Comparison of ENCODE assay signal across 12 mouse cellular contexts in genomic region chr6:86420491-86420890, GRCm38 (mm10). TPM values are rescaled to one million over a fixed set of nuclear protein-coding genes. Genes with fewer than 3 reads are reported as not detected.
A peak's percentile ranks its signal among the peaks of the same experiment; 100 is the strongest.
DNase-seq lines count a peak whose midpoint lies in the region; ATAC-seq and TF ChIP-seq lines count a peak whose summit lies in the region.
"Had no signal": no experiment of that assay in that cellular context is flagged by ENCODE, and none has a peak within 500 bp of the region (broad histone marks: within the 10 kb centered on the region; RNA-seq: fewer than 3 reads in every experiment).

No protein-coding gene starts in this region.

- no peak overlapping the region for H3K27ac ChIP-seq in forebrain, postnatal 0 days (ENCODE audit: low read depth, low read length)
- H3K27ac ChIP-seq in forebrain, embryonic 15.5 days (replicated peaks): no peak overlapping the region
- no peak overlapping the region for H3K27ac ChIP-seq in midbrain, postnatal 0 days (ENCODE audit: low read depth, low read length)
- no peak overlapping the region for H3K27ac ChIP-seq in midbrain, embryonic 15.5 days
- H3K27ac ChIP-seq in forebrain, embryonic 10.5 days: no peak overlapping the region
- H3K27ac ChIP-seq: limb, embryonic 15.5 days had no signal

- DNase-seq in forebrain, postnatal 0 days: peak; percentile 35
- DNase-seq in midbrain, postnatal 0 days (ENCODE audit: low spot score): peak; percentile 53
- peak; percentile 55 for DNase-seq in retina, postnatal 1 day
- DNase-seq in forebrain, embryonic 10.5 days (ENCODE audit: extremely low spot score, low spot score): no peak
- no peak for DNase-seq in ovary, postnatal 14 days (ENCODE audit: low spot score)
- DNase-seq: gastrocnemius, postnatal 14 days; kidney, adult 11 months; thymus, adult 2 months had no signal

- H3K27me3 ChIP-seq in forebrain, postnatal 0 days (ENCODE audit: insufficient read depth, low read length): no peaks in the 10 kb centered on the region
- H3K27me3 ChIP-seq in forebrain, embryonic 15.5 days: no peaks in the 10 kb centered on the region
- no peaks in the 10 kb centered on the region for H3K27me3 ChIP-seq in midbrain, postnatal 0 days (ENCODE audit: insufficient read depth, low read length)
- H3K27me3 ChIP-seq in midbrain, embryonic 15.5 days (replicated peaks): no peaks in the 10 kb centered on the region
- H3K27me3 ChIP-seq in forebrain, embryonic 10.5 days (ENCODE audit: poor library complexity, severe bottlenecking): no peaks in the 10 kb centered on the region
- H3K27me3 ChIP-seq: limb, embryonic 15.5 days had no signal

- ATAC-seq in forebrain, postnatal 0 days: peak; percentile 59
- no peak for ATAC-seq in forebrain, embryonic 15.5 days (replicated peaks)
- no peak for ATAC-seq in midbrain, postnatal 0 days (ENCODE audit: low FRiP score)
- ATAC-seq in midbrain, embryonic 15.5 days (replicated peaks): no peak
- ATAC-seq in common myeloid progenitor, adult 5-6 weeks (replicated peaks; ENCODE audit: low read depth, poor library complexity, severe bottlenecking): peak; percentile 83

- H3K4me2 ChIP-seq in forebrain, postnatal 0 days (ENCODE audit: low read depth): no peak overlapping the region
- H3K4me2 ChIP-seq in forebrain, embryonic 15.5 days (replicated peaks): no peak overlapping the region
- no peak overlapping the region for H3K4me2 ChIP-seq in midbrain, postnatal 0 days (ENCODE audit: low read depth, low read length, poor library complexity, severe bottlenecking)
- no peak overlapping the region for H3K4me2 ChIP-seq in midbrain, embryonic 15.5 days
- H3K4me2 ChIP-seq: limb, embryonic 15.5 days had no signal

- no peaks in the 10 kb centered on the region for H3K9me3 ChIP-seq in forebrain, postnatal 0 days (ENCODE audit: low read length)
- H3K9me3 ChIP-seq in forebrain, embryonic 15.5 days: no peaks in the 10 kb centered on the region
- H3K9me3 ChIP-seq in midbrain, postnatal 0 days (ENCODE audit: low read length): no peaks in the 10 kb centered on the region
- H3K9me3 ChIP-seq in midbrain, embryonic 15.5 days: no peaks in the 10 kb centered on the region
- no peaks in the 10 kb centered on the region for H3K9me3 ChIP-seq in forebrain, embryonic 10.5 days
- H3K9me3 ChIP-seq: limb, embryonic 15.5 days had no signal

- no peak overlapping the region for H3K4me3 ChIP-seq in forebrain, postnatal 0 days (ENCODE audit: low read depth, low read length)
- H3K4me3 ChIP-seq in forebrain, embryonic 15.5 days: no peak overlapping the region
- no peak overlapping the region for H3K4me3 ChIP-seq in midbrain, postnatal 0 days (ENCODE audit: low read depth, low read length)
- H3K4me3 ChIP-seq in midbrain, embryonic 15.5 days: no peak overlapping the region
- no peak overlapping the region for H3K4me3 ChIP-seq in forebrain, embryonic 10.5 days
- H3K4me3 ChIP-seq: limb, embryonic 15.5 days had no signal

- H3K36me3 ChIP-seq in forebrain, postnatal 0 days (ENCODE audit: insufficient read depth): peaks cover 69% of the 10 kb centered on the region
- peaks cover 83% of the 10 kb centered on the region for H3K36me3 ChIP-seq in forebrain, embryonic 15.5 days
- H3K36me3 ChIP-seq in midbrain, postnatal 0 days (ENCODE audit: insufficient read depth, low read length): peaks cover 63% of the 10 kb centered on the region
- peaks cover 76% of the 10 kb centered on the region for H3K36me3 ChIP-seq in midbrain, embryonic 15.5 days (replicated peaks)
- H3K36me3 ChIP-seq in forebrain, embryonic 10.5 days (replicated peaks): peaks cover 98% of the 10 kb centered on the region

- 71% methylated on average over 6 of the region's 6 CpGs for WGBS in forebrain, postnatal 0 days
- WGBS in forebrain, embryonic 15.5 days: 73% methylated on average over 6 of the region's 6 CpGs
- WGBS in midbrain, postnatal 0 days: 77% methylated on average over 6 of the region's 6 CpGs
- 75% methylated on average over 6 of the region's 6 CpGs for WGBS in midbrain, embryonic 15.5 days
- WGBS in forebrain, embryonic 10.5 days: 75% methylated on average over 6 of the region's 6 CpGs

- H3K9ac ChIP-seq in forebrain, postnatal 0 days: no peak overlapping the region
- no peak overlapping the region for H3K9ac ChIP-seq in forebrain, embryonic 15.5 days (replicated peaks)
- no peak overlapping the region for H3K9ac ChIP-seq in midbrain, postnatal 0 days (replicated peaks; ENCODE audit: low read length, poor library complexity, severe bottlenecking)
- H3K9ac ChIP-seq in midbrain, embryonic 15.5 days: no peak overlapping the region
- H3K9ac ChIP-seq: limb, embryonic 15.5 days had no signal

- peak; percentile 65 for TF ChIP-seq CTCF in forebrain, postnatal 0 days (IDR thresholded peaks at IDR 0.05; ENCODE audit: low read depth)
- peak; percentile 61 for TF ChIP-seq CTCF in midbrain, postnatal 0 days (IDR thresholded peaks at IDR 0.05)

- no peaks in the 10 kb centered on the region for H3K4me1 ChIP-seq in forebrain, postnatal 0 days (ENCODE audit: insufficient read depth)
- H3K4me1 ChIP-seq in forebrain, embryonic 15.5 days: no peaks in the 10 kb centered on the region
- H3K4me1 ChIP-seq in midbrain, postnatal 0 days (ENCODE audit: insufficient read depth, low read length): no peaks in the 10 kb centered on the region
- no peaks in the 10 kb centered on the region for H3K4me1 ChIP-seq in midbrain, embryonic 15.5 days
- no peaks in the 10 kb centered on the region for H3K4me1 ChIP-seq in forebrain, embryonic 10.5 days
- H3K4me1 ChIP-seq: limb, embryonic 15.5 days had no signal

RNA-seq across cellular contexts. Expression of gene Gm44790, which starts 6.0 kb away (rescaled TPM):
- not detected in 2 replicates for total RNA-seq in forebrain, postnatal 0 days (2014; rRNA removed)
- polyA plus RNA-seq in forebrain, postnatal 0 days (2015; fragmentation: Nextera tagmentation; extraction: Ambion mirVana): 0.67 and 2.0 TPM in 2 replicates
- polyA plus RNA-seq in forebrain, embryonic 15.5 days (2015; fragmentation: Nextera tagmentation; extraction: Ambion mirVana): not detected in 2 replicates
- 1.4 and 6.0 TPM in 2 replicates for total RNA-seq in midbrain, postnatal 0 days (2014; rRNA removed)
- polyA plus RNA-seq in midbrain, postnatal 0 days (2015; fragmentation: Nextera tagmentation; extraction: Ambion mirVana): 1.4 and 1.8 TPM in 2 replicates
- polyA plus RNA-seq in midbrain, embryonic 15.5 days (2015; fragmentation: Nextera tagmentation; extraction: Ambion mirVana): not detected in 2 replicates
- total RNA-seq in common myeloid progenitor, adult 5-6 weeks (2017): not detected in 2 replicates
- 0.83 TPM in 1 of 2 replicates, not detected in the other for polyA plus RNA-seq in forebrain, embryonic 10.5 days (2016; fragmentation: Nextera tagmentation; extraction: Ambion mirVana)

RNA-seq across cellular contexts. Expression of gene Tia1, which starts 16.5 kb away (rescaled TPM):
- 201 and 252 TPM in 2 replicates for total RNA-seq in forebrain, postnatal 0 days (2014; rRNA removed)
- polyA plus RNA-seq in forebrain, postnatal 0 days (2015; fragmentation: Nextera tagmentation; extraction: Ambion mirVana): 150 and 191 TPM in 2 replicates
- polyA plus RNA-seq in forebrain, embryonic 15.5 days (2015; fragmentation: Nextera tagmentation; extraction: Ambion mirVana): 396 and 401 TPM in 2 replicates
- total RNA-seq in midbrain, postnatal 0 days (2014; rRNA removed): 137 and 210 TPM in 2 replicates
- polyA plus RNA-seq in midbrain, postnatal 0 days (2015; fragmentation: Nextera tagmentation; extraction: Ambion mirVana): 195 and 212 TPM in 2 replicates
- polyA plus RNA-seq in midbrain, embryonic 15.5 days (2015; fragmentation: Nextera tagmentation; extraction: Ambion mirVana): 334 and 360 TPM in 2 replicates
- 110 and 120 TPM in 2 replicates for total RNA-seq in common myeloid progenitor, adult 5-6 weeks (2017)
- 209 and 212 TPM in 2 replicates for polyA plus RNA-seq in forebrain, embryonic 10.5 days (2016; fragmentation: Nextera tagmentation; extraction: Ambion mirVana)

RNA-seq across cellular contexts. Expression of gene C87436, which starts 17.7 kb away (rescaled TPM):
- 20.5 and 24.8 TPM in 2 replicates for total RNA-seq in forebrain, postnatal 0 days (2014; rRNA removed)
- 19.6 and 21.9 TPM in 2 replicates for polyA plus RNA-seq in forebrain, postnatal 0 days (2015; fragmentation: Nextera tagmentation; extraction: Ambion mirVana)
- 33.2 and 35.3 TPM in 2 replicates for polyA plus RNA-seq in forebrain, embryonic 15.5 days (2015; fragmentation: Nextera tagmentation; extraction: Ambion mirVana)
- 13.9 and 20.1 TPM in 2 replicates for total RNA-seq in midbrain, postnatal 0 days (2014; rRNA removed)
- polyA plus RNA-seq in midbrain, postnatal 0 days (2015; fragmentation: Nextera tagmentation; extraction: Ambion mirVana): 16.3 and 19.9 TPM in 2 replicates
- 25.2 and 25.8 TPM in 2 replicates for polyA plus RNA-seq in midbrain, embryonic 15.5 days (2015; fragmentation: Nextera tagmentation; extraction: Ambion mirVana)
- 37.6 and 42.6 TPM in 2 replicates for total RNA-seq in common myeloid progenitor, adult 5-6 weeks (2017)
- 24.4 and 25.5 TPM in 2 replicates for polyA plus RNA-seq in forebrain, embryonic 10.5 days (2016; fragmentation: Nextera tagmentation; extraction: Ambion mirVana)

RNA-seq across cellular contexts. Expression of gene Pcyox1, which starts 23.5 kb away (rescaled TPM):
- total RNA-seq in forebrain, postnatal 0 days (2014; rRNA removed): 105 and 113 TPM in 2 replicates
- 90.1 and 99.2 TPM in 2 replicates for polyA plus RNA-seq in forebrain, postnatal 0 days (2015; fragmentation: Nextera tagmentation; extraction: Ambion mirVana)
- 102 and 110 TPM in 2 replicates for polyA plus RNA-seq in forebrain, embryonic 15.5 days (2015; fragmentation: Nextera tagmentation; extraction: Ambion mirVana)
- 95.4 and 97.8 TPM in 2 replicates for total RNA-seq in midbrain, postnatal 0 days (2014; rRNA removed)
- 102 and 108 TPM in 2 replicates for polyA plus RNA-seq in midbrain, postnatal 0 days (2015; fragmentation: Nextera tagmentation; extraction: Ambion mirVana)
- 93.3 and 96.5 TPM in 2 replicates for polyA plus RNA-seq in midbrain, embryonic 15.5 days (2015; fragmentation: Nextera tagmentation; extraction: Ambion mirVana)
- total RNA-seq in common myeloid progenitor, adult 5-6 weeks (2017): 32.1 and 42.2 TPM in 2 replicates
- polyA plus RNA-seq in forebrain, embryonic 10.5 days (2016; fragmentation: Nextera tagmentation; extraction: Ambion mirVana): 73.5 and 78.3 TPM in 2 replicates

RNA-seq across cellular contexts. Expression of gene Snrpg, which starts 49.4 kb away (rescaled TPM):
- 72.0 and 101 TPM in 2 replicates for total RNA-seq in forebrain, postnatal 0 days (2014; rRNA removed)
- 308 and 448 TPM in 2 replicates for polyA plus RNA-seq in forebrain, postnatal 0 days (2015; fragmentation: Nextera tagmentation; extraction: Ambion mirVana)
- polyA plus RNA-seq in forebrain, embryonic 15.5 days (2015; fragmentation: Nextera tagmentation; extraction: Ambion mirVana): 510 and 573 TPM in 2 replicates
- 60.1 and 93.3 TPM in 2 replicates for total RNA-seq in midbrain, postnatal 0 days (2014; rRNA removed)
- 243 and 244 TPM in 2 replicates for polyA plus RNA-seq in midbrain, postnatal 0 days (2015; fragmentation: Nextera tagmentation; extraction: Ambion mirVana)
- 377 and 389 TPM in 2 replicates for polyA plus RNA-seq in midbrain, embryonic 15.5 days (2015; fragmentation: Nextera tagmentation; extraction: Ambion mirVana)
- total RNA-seq in common myeloid progenitor, adult 5-6 weeks (2017): 75.2 and 119 TPM in 2 replicates
- 939 and 953 TPM in 2 replicates for polyA plus RNA-seq in forebrain, embryonic 10.5 days (2016; fragmentation: Nextera tagmentation; extraction: Ambion mirVana)

Comparison
In these comparisons a context has a peak if more than half of its experiments do, and no peak if none do; other contexts are left out.
1. ATAC-seq: peak in forebrain, postnatal 0 days (single experiment) and common myeloid progenitor, adult 5-6 weeks (single experiment); none in forebrain, embryonic 15.5 days (single experiment), midbrain, postnatal 0 days (single experiment) and midbrain, embryonic 15.5 days (single experiment).
2. DNase-seq: peak in forebrain, postnatal 0 days (single experiment), midbrain, postnatal 0 days (single experiment) and retina, postnatal 1 day (single experiment); none in forebrain, embryonic 10.5 days (single experiment) and ovary, postnatal 14 days (single experiment).